Mouse (Mus musculus): ENCODE results near the gene Gm10972. TPM values are rescaled to one million over a fixed set of nuclear protein-coding genes. Genes with fewer than 3 reads are reported as not detected.
"Not testable (repeated sequence)": the region's sequence is repeated elsewhere in the genome, so short reads cannot be mapped to it uniquely, and the experiment has no call there.

Gene Gm10972
- polyA plus RNA-seq (2014; fragmentation: Nextera tagmentation; extraction: Ambion mirVana), result not detected in 2 replicates

- H3K4me1 ChIP-seq (ENCODE audit: control insufficient read depth, insufficient read depth, low read length); H3K9ac ChIP-seq (replicated peaks; ENCODE audit: low read depth, low read length); H3K4me3 ChIP-seq (ENCODE audit: low read depth, low read length); H3K4me2 ChIP-seq (ENCODE audit: low read depth, low read length); H3K27me3 ChIP-seq (ENCODE audit: control insufficient read depth, insufficient read depth, low read length); H3K9me3 ChIP-seq (ENCODE audit: control insufficient read depth, low read length); ATAC-seq (ENCODE audit: low read depth); H3K36me3 ChIP-seq (ENCODE audit: control insufficient read depth, insufficient read depth, low read length); H3K27ac ChIP-seq (ENCODE audit: low read depth, low read length): not testable (repeated sequence)
- 80% methylated on average over 2 of the region's 2 CpGs for WGBS
These were observed at the start of gene Gm10972 for GRCm38 (mm10) chr3:94642495-94643162. Gene Gm10972 (plus strand): TSS chr3:94643112.

- 93% methylated on average over 6 of the region's 6 CpGs for WGBS
- Histone ChIP-seq H3K9me3 (ENCODE audit: control insufficient read depth, low read length) (no peaks in the 10 kb centered on the region; the same call in 1 of the 2 replicates), H3K36me3 (ENCODE audit: control insufficient read depth, insufficient read depth, low read length) (no peaks in the 10 kb centered on the region)
These were observed 47.0 kb upstream of the Gm10972 start for GRCm38 (mm10) chr3:94595871-94596287.

GRCm38 (mm10) chr3:94597224-94597779, 45.6 kb upstream of the Gm10972 start:
- ATAC-seq (ENCODE audit: low read depth), result no peak
- H3K27me3 ChIP-seq (ENCODE audit: control insufficient read depth, insufficient read depth, low read length), result no peaks in the 10 kb centered on the region
- no peak overlapping the region for H3K4me2 ChIP-seq (ENCODE audit: low read depth, low read length)
- no peak overlapping the region for H3K27ac ChIP-seq (ENCODE audit: low read depth, low read length)
- no peak overlapping the region for H3K4me3 ChIP-seq (ENCODE audit: low read depth, low read length)
- H3K9me3 ChIP-seq (ENCODE audit: control insufficient read depth, low read length), result no peaks in the 10 kb centered on the region; the same call in 1 of the 2 replicates
- H3K9ac ChIP-seq (replicated peaks; ENCODE audit: low read depth, low read length), result no peak overlapping the region
- 86% methylated on average over 3 of the region's 3 CpGs for WGBS
- no peaks in the 10 kb centered on the region for H3K36me3 ChIP-seq (ENCODE audit: control insufficient read depth, insufficient read depth, low read length)
- H3K4me1 ChIP-seq (ENCODE audit: control insufficient read depth, insufficient read depth, low read length), result no peaks in the 10 kb centered on the region

More at GRCm38 (mm10) chr3:94595871-94596287, 47.0 kb upstream of the Gm10972 start:
- no peak for ATAC-seq (ENCODE audit: low read depth)
- H3K4me2 ChIP-seq (ENCODE audit: low read depth, low read length), result no peak overlapping the region
- no peaks in the 10 kb centered on the region for H3K4me1 ChIP-seq (ENCODE audit: control insufficient read depth, insufficient read depth, low read length)
- no peak overlapping the region for H3K4me3 ChIP-seq (ENCODE audit: low read depth, low read length)
- H3K27ac ChIP-seq (ENCODE audit: low read depth, low read length), result no peak overlapping the region
- no peaks in the 10 kb centered on the region for H3K27me3 ChIP-seq (ENCODE audit: control insufficient read depth, insufficient read depth, low read length)
- H3K9ac ChIP-seq (replicated peaks; ENCODE audit: low read depth, low read length), result no peak overlapping the region

GRCm38 (mm10) chr3:94601959-94602358, 41.0 kb upstream of the Gm10972 start:
- Histone ChIP-seq H3K27me3 (ENCODE audit: control insufficient read depth, insufficient read depth, low read length) (no peaks in the 10 kb centered on the region), H3K4me2 (ENCODE audit: low read depth, low read length) (no peak overlapping the region), H3K27ac (ENCODE audit: low read depth, low read length) (no peak overlapping the region), H3K9me3 (ENCODE audit: control insufficient read depth, low read length) (no peaks in the 10 kb centered on the region), H3K36me3 (ENCODE audit: control insufficient read depth, insufficient read depth, low read length) (no peaks in the 10 kb centered on the region), H3K9ac (replicated peaks; ENCODE audit: low read depth, low read length) (no peak overlapping the region), H3K4me1 (ENCODE audit: control insufficient read depth, insufficient read depth, low read length) (no peaks in the 10 kb centered on the region), H3K4me3 (ENCODE audit: low read depth, low read length) (no peak overlapping the region)
- peak; percentile 44; the same call in 1 of the 2 replicates for ATAC-seq (ENCODE audit: low read depth)
- WGBS, result 8% methylated on average over 4 of the region's 4 CpGs

GRCm38 (mm10) chr3:94609621-94610020, 33.3 kb upstream of the Gm10972 start:
- H3K9me3 ChIP-seq (ENCODE audit: control insufficient read depth, low read length), result no peaks in the 10 kb centered on the region
- ATAC-seq (ENCODE audit: low read depth), result no peak
- 94% methylated on average over 3 of the region's 3 CpGs for WGBS
- H3K4me2 ChIP-seq (ENCODE audit: low read depth, low read length), result no peak overlapping the region
- H3K9ac ChIP-seq (replicated peaks; ENCODE audit: low read depth, low read length), result no peak overlapping the region
- H3K27ac ChIP-seq (ENCODE audit: low read depth, low read length), result no peak overlapping the region
- no peaks in the 10 kb centered on the region for H3K27me3 ChIP-seq (ENCODE audit: control insufficient read depth, insufficient read depth, low read length)
- no peaks in the 10 kb centered on the region for H3K4me1 ChIP-seq (ENCODE audit: control insufficient read depth, insufficient read depth, low read length)
- H3K4me3 ChIP-seq (ENCODE audit: low read depth, low read length), result no peak overlapping the region
- H3K36me3 ChIP-seq (ENCODE audit: control insufficient read depth, insufficient read depth, low read length), result no peaks in the 10 kb centered on the region

- Histone ChIP-seq H3K27me3 (ENCODE audit: control insufficient read depth, insufficient read depth, low read length) (no peaks in the 10 kb centered on the region), H3K27ac (ENCODE audit: low read depth, low read length) (no peak overlapping the region), H3K9ac (replicated peaks; ENCODE audit: low read depth, low read length) (no peak overlapping the region), H3K9me3 (ENCODE audit: control insufficient read depth, low read length) (no peaks in the 10 kb centered on the region), H3K4me3 (ENCODE audit: low read depth, low read length) (no peak overlapping the region), H3K36me3 (ENCODE audit: control insufficient read depth, insufficient read depth, low read length) (no peaks in the 10 kb centered on the region), H3K4me1 (ENCODE audit: control insufficient read depth, insufficient read depth, low read length) (no peaks in the 10 kb centered on the region), H3K4me2 (ENCODE audit: low read depth, low read length) (no peak overlapping the region)
- ATAC-seq (ENCODE audit: low read depth), result no peak
- WGBS, result 76% methylated on average over 2 of the region's 2 CpGs
These were observed 32.3 kb upstream of the Gm10972 start for GRCm38 (mm10) chr3:94610581-94610980.

- Histone ChIP-seq H3K36me3 (ENCODE audit: control insufficient read depth, insufficient read depth, low read length) (no peaks in the 10 kb centered on the region), H3K9me3 (ENCODE audit: control insufficient read depth, low read length) (no peaks in the 10 kb centered on the region), H3K4me3 (ENCODE audit: low read depth, low read length) (no peak overlapping the region), H3K27me3 (ENCODE audit: control insufficient read depth, insufficient read depth, low read length) (no peaks in the 10 kb centered on the region), H3K9ac (replicated peaks; ENCODE audit: low read depth, low read length) (no peak overlapping the region), H3K4me2 (ENCODE audit: low read depth, low read length) (no peak overlapping the region), H3K27ac (ENCODE audit: low read depth, low read length) (no peak overlapping the region), H3K4me1 (ENCODE audit: control insufficient read depth, insufficient read depth, low read length) (no peaks in the 10 kb centered on the region)
- 40% methylated on average over 4 of the region's 4 CpGs for WGBS
- ATAC-seq (ENCODE audit: low read depth), result no peak
These were observed 31.6 kb upstream of the Gm10972 start for GRCm38 (mm10) chr3:94611343-94611742.

GRCm38 (mm10) chr3:94611834-94612233, 31.1 kb upstream of the Gm10972 start:
- Histone ChIP-seq H3K9me3 (ENCODE audit: control insufficient read depth, low read length) (no peaks in the 10 kb centered on the region), H3K27ac (ENCODE audit: low read depth, low read length) (no peak overlapping the region), H3K4me3 (ENCODE audit: low read depth, low read length) (no peak overlapping the region), H3K4me2 (ENCODE audit: low read depth, low read length) (no peak overlapping the region), H3K4me1 (ENCODE audit: control insufficient read depth, insufficient read depth, low read length) (no peaks in the 10 kb centered on the region), H3K36me3 (ENCODE audit: control insufficient read depth, insufficient read depth, low read length) (no peaks in the 10 kb centered on the region), H3K27me3 (ENCODE audit: control insufficient read depth, insufficient read depth, low read length) (no peaks in the 10 kb centered on the region), H3K9ac (replicated peaks; ENCODE audit: low read depth, low read length) (no peak overlapping the region)
- 79% methylated on average over 5 of the region's 5 CpGs for WGBS
- no peak for ATAC-seq (ENCODE audit: low read depth)

- Histone ChIP-seq H3K4me1 (ENCODE audit: control insufficient read depth, insufficient read depth, low read length) (no peaks in the 10 kb centered on the region), H3K9ac (replicated peaks; ENCODE audit: low read depth, low read length) (no peak overlapping the region), H3K27ac (ENCODE audit: low read depth, low read length) (no peak overlapping the region), H3K4me2 (ENCODE audit: low read depth, low read length) (no peak overlapping the region), H3K27me3 (ENCODE audit: control insufficient read depth, insufficient read depth, low read length) (no peaks in the 10 kb centered on the region), H3K9me3 (ENCODE audit: control insufficient read depth, low read length) (no peaks in the 10 kb centered on the region), H3K36me3 (ENCODE audit: control insufficient read depth, insufficient read depth, low read length) (no peaks in the 10 kb centered on the region), H3K4me3 (ENCODE audit: low read depth, low read length) (no peak overlapping the region)
- WGBS, result 79% methylated on average over 1 of the region's 1 CpGs
- ATAC-seq (ENCODE audit: low read depth), result no peak
These were observed 30.6 kb upstream of the Gm10972 start for GRCm38 (mm10) chr3:94612274-94612673.

Measured in neural tube, embryonic 14.5 days (tissue).